Mouse (Mus musculus) testis, postnatal 14 days (tissue): ENCODE results near the gene St3gal5.
A peak's percentile ranks its signal among the peaks of the same experiment; 100 is the strongest.

Experiments
- DNase-seq: peaks from one replicate; pipeline ENCODE4 v3.0.0; 2021; ENCODE audit warnings: low spot score

The St3gal5 gene

GRCm38 (mm10) chr6:72098021-72098655 is 746 bp downstream of the St3gal5 start:
- DNase-seq, result no peak

GRCm38 (mm10) chr6:72098691-72099090 is 1.3 kb downstream of the St3gal5 start:
- DNase-seq, result no peak

DNA sequence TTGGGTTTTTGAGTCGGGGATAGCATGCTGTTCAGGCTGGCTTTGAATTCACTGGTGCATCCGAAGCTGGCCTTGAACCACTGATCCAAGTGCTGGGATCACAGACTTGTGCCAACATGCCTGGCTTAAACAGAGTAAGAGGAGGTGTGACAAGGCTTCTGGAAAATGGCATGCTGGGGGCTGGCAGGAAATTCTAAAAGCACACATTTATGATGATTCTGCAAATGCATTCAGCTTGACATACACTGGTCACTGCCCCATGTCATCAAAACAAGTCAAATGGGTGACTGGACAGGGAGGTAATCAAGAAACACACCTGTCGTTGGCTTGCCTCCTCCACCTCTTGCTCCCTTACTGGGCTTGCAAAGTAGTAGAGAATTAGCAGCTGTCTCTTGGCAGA is 1.9 kb downstream of the St3gal5 start:
- DNase-seq, result no peak

DNA sequence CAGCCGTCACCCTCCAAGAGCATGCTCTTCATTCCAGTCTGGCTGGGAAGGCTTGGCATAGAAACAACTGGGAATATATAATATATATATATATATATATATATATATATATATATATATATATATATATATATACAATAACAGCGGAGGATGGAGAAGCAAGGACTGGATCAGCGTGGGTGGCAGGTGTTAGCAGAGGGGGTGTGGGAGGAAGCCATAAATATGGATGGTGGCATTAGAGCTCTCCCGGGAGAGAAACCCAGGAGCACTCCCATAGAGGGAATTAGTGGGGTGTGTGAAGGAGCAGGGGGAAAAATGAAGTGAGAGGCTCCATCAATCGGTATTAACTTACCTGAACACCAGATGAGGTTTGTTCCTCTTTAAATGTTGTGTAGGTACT is 2.8 kb downstream of the St3gal5 start:
- DNase-seq, result no peak

GRCm38 (mm10) chr6:72100939-72101338 is 3.5 kb downstream of the St3gal5 start:
- no peak for DNase-seq

- no peak for DNase-seq
Measured at GRCm38 (mm10) chr6:72101386-72101785, 4.0 kb downstream of the St3gal5 start.

DNA sequence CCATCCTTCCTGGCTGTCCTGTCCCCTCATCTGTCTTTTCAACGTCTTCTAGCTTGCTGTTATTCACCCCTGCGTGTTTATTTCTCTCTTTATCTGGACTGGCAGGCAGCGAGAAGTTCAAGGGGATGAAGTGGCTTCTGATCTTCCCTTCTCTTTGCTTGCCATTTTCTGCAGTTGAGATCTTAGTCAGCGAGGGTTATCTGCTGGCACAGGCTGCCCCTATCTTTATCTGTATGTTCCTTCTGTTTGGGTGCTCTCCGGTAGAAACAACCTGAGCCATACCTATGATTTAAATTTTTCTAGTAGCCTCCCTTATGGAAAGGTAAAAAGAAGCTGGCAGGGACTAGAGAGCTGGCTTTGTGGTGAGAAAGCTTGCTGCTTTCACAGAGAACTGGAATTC is 4.7 kb downstream of the St3gal5 start:
- DNase-seq, result no peak

GRCm38 (mm10) chr6:72104534-72104933 is 7.1 kb downstream of the St3gal5 start:
- no peak for DNase-seq

GRCm38 (mm10) chr6:72108941-72109892 is 11.8 kb downstream of the St3gal5 start:
- DNase-seq, result no peak

DNA sequence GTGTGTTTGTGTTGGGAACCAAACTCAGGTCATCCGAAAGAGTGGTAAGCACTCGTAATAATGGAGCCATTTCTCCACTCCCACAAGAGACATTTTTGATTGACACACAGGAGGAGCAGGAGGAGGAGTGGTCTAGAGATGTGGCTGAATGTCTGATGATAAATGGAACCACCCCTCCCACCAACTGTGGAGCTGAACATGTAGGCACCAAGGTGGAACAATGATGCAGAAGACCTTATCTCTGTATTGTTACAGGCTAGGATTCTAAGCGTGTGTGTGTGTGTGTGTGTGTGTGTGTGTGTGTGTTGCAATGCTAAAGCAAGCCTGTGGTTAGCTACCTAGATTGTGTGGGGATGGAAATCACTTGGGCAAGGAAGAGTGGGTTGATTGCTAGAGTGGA is 13.2 kb downstream of the St3gal5 start:
- DNase-seq, result no peak

DNA sequence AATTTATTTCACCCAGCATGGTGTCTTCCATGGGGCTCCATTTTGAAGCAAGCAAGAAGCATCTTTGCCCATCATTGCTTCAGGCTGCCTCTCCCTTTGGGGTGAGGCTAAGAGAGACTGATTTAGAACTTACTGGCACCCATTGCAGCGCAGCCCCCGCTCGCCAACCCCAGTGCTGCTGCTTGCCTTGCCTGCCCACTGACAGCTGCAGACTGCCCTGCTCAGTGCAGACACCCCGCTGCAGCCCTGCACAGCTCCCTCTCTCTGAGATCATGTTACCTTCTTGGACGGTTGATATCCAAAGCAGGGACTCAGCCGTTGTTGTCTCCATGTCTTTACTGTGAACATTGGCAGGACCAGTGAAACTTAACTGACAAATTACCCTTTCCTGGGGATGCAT is 15.2 kb downstream of the St3gal5 start:
- no peak for DNase-seq

DNA sequence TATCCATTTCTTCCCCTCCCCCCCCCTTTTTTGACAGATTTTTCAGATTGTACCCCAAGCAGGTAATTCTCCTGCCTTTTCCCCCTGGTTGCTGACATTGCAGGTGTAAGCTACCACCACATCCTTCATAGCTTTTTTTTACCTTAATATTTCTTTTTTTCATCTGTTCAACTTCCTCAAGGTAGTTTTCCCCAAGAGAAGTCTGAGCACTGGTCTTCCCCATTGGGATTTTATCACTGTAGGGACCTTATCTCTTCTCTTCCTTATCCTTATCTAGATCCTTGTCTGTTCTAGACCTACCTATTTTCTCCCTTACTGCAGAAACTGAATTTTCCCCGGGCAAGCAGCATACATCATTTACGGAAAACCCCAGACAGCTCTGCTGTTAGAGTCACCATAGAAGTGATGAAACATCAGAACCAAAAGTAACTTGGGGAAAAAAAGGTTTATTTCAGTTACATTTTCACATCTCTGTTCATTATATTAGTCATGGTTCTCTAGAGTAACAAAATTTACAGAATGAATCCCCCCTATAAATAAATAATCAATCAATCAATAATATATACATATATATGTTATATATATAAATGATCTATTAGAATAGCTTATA is 15.8 kb downstream of the St3gal5 start:
- no peak for DNase-seq

GRCm38 (mm10) chr6:72114902-72115301 is 17.5 kb downstream of the St3gal5 start:
- DNase-seq, result no peak

DNA sequence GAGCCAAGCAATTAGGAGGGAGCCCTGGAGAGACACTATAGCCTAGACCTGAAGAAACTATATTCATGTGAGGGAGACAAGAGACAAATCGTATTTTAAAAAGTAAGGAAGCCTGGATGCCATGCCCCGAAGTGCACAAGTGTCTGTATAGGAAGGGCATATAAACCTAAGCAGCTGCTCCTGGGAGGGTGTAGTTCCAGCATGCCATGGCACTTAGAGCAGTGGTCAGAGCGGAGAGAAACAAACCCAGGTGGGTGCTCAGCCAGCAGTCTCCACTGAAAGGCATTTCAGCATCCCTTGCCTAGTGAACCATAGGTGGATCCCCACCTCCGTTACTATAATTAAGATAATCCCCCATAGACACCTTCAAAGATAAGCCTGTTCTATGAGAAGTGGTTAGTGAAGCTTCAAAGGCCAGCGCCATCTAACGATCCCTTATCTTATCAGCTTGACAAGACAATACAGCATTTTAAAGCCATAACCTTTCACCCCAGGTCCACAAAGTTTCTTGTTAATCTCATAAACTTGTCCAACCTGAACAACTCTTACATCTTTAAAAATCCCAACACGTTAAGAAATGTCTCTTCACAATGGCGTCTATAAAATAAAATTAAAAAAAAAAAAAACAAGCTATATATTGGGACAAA is 20.1 kb downstream of the St3gal5 start:
- DNase-seq, result no peak

DNA sequence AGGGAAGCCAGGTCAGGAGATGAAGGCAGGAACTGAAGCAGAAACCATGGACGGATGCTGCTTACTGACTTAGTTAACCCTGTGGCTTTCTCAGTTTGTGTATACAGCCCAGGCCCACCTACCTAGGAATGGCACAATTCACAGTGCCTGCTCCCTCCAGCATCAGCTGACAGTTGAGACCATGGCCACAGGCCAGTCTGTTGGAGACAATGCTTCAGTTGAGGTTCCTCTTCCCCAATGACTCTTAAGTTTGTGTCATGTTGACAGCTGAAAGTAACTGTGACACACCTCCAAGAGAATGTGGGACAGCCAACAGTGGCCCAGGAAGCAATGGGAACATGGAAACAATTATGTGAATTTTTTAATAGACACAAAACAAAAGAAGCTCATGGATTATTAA is 22.5 kb downstream of the St3gal5 start:
- DNase-seq, result no peak

DNA sequence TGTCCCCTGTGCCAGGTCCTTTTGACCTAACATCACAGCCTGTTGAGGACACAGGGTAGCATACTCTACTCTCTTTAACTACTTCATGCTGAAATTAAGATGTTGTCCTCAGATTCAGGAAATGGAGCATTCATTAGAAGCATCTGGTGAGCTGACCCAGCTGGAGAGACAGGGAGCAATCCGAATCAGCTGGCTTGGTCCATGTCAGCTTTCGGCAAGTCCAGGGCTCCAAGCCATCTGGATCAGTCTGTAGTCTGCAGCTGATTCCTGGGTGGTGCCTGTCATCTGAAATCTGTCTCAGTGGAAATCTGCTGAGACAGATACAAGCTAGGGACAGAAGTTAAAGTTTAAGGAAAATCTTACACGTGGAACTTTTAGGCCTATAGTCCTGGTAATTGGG is 23.9 kb downstream of the St3gal5 start:
- no peak for DNase-seq

DNA sequence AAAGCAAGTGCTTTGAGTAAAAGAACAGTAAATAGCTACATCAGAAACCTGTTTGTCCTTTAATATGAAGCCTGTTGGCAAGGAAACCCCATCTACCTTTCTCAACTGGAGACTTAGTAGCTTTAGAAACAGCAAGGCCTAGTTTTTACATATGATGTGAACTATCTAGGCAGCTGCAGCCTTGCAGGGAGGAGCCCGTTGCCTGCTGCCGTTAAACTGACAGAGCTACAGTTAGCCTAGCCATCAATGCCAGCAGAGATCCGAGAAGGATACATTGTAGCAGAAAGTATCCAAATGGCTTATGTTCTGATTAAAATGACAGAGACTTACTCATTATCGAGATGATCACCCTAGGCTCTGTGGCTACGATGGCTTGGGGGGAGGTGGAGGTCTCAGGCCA is 25.1 kb downstream of the St3gal5 start:
- DNase-seq, result peak; percentile 81

GRCm38 (mm10) chr6:72124315-72125103 is 27.1 kb downstream of the St3gal5 start:
- no peak for DNase-seq

- no peak for DNase-seq
Measured at GRCm38 (mm10) chr6:72126128-72126917, 28.9 kb downstream of the St3gal5 start.

DNA sequence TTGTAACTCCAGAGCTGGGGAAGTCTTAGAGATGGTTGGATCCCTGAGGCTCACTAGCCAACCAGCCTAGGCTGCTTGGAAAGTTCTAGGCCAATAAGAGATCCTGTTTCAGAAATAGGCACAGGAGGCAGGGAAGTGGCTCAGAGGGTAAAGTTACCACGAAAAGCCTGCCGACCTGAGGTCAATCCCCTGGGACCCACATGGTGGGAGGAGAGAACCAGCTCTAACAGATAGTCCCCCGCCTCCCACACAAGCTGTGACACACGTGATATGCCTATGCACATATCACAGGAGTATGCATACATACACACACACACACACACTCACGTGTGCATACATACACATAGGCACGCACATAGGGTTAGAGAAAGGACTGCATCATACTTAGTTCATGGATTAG is 32.7 kb downstream of the St3gal5 start:
- no peak for DNase-seq

DNA sequence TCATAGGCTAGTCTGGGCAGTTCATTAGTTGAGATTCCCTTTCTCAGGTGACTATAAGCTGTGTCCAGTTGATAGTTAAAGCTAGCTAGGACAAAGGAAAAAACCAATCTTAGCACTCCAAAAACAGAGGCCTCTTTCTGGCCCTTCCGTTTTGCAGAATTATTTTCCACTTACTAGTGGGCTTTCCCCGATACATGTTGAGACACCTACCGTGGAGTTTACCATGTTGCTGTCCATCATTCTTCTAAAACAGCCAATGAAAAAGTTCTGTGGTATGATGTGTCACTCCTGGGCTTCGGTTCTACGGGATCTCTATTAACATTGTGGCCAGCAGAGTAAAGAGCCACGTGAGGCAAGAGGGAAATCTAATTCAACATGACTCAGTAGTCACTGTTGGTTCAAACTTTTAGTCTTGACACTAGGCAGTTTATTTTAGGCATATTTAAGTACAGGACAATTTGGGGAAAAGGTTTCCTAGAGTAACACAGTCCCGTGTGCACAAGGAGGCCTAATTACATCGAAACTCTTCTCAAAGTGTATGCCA is 35.4 kb downstream of the St3gal5 start:
- no peak for DNase-seq
